Comparison of ENCODE assay signal across 8 mouse cellular contexts in the genomic region with DNA sequence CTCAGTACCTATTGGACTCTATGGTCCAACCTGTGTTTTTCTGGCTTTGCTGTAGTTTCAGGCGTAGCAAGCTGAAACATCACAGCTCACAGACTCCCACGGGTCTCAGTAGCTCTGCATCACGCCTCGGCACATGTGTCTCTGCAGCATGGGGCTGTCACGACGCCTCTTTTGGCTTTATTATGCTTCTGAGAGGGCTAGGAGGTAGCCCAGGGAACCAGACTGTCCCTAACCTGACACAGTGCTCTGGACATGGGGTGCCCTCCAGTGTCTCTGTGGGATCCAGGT. TPM values are rescaled to one million over a fixed set of nuclear protein-coding genes. Genes with fewer than 3 reads are reported as not detected.
DNase-seq lines count a peak whose midpoint lies in the region; ATAC-seq lines count a peak whose summit lies in the region.

No protein-coding gene starts in this region.

- H3K27me3 ChIP-seq in lung, embryonic 16.5 days (ENCODE audit: control insufficient read depth, insufficient read depth, low read depth, low read length), result no peaks in the 10 kb centered on the region
- H3K27me3 ChIP-seq in intestine, embryonic 14.5 days (replicated peaks; ENCODE audit: control insufficient read depth, insufficient read depth, low read length), result no peaks in the 10 kb centered on the region
- H3K27me3 ChIP-seq in midbrain, embryonic 15.5 days (replicated peaks), result 0 out of 2 replicates have a peak, but pooled peaks cover under 1% of the 10 kb centered on the region

- H3K9ac ChIP-seq in lung, embryonic 16.5 days (ENCODE audit: low read length), result peak overlapping the region; percentile 57
- H3K9ac ChIP-seq in intestine, embryonic 14.5 days (ENCODE audit: low read length), result no peak overlapping the region
- peak overlapping the region; percentile 2; the same call in 1 of the 2 replicates for H3K9ac ChIP-seq in midbrain, embryonic 15.5 days

- peak overlapping the region; percentile 99 for H3K4me2 ChIP-seq in lung, embryonic 16.5 days (ENCODE audit: low read depth, low read length)
- peak overlapping the region; percentile 73 for H3K4me2 ChIP-seq in intestine, embryonic 14.5 days (ENCODE audit: low read length)
- peak overlapping the region; percentile 93 for H3K4me2 ChIP-seq in midbrain, embryonic 15.5 days

- peak overlapping the region; percentile 81 for H3K27ac ChIP-seq in lung, embryonic 16.5 days (ENCODE audit: low read length)
- H3K27ac ChIP-seq in intestine, embryonic 14.5 days (ENCODE audit: low read depth), result no peak overlapping the region
- no peak overlapping the region for H3K27ac ChIP-seq in midbrain, embryonic 15.5 days

- H3K9me3 ChIP-seq in lung, embryonic 16.5 days (ENCODE audit: control insufficient read depth, low read length), result no peaks in the 10 kb centered on the region
- H3K9me3 ChIP-seq in intestine, embryonic 14.5 days (ENCODE audit: control insufficient read depth, low read length), result no peaks in the 10 kb centered on the region
- H3K9me3 ChIP-seq in midbrain, embryonic 15.5 days, result no peaks in the 10 kb centered on the region

- peak overlapping the region; percentile 23 for H3K4me3 ChIP-seq in lung, embryonic 16.5 days (ENCODE audit: low read length)
- H3K4me3 ChIP-seq in intestine, embryonic 14.5 days (ENCODE audit: low read depth, low read length), result no peak overlapping the region
- H3K4me3 ChIP-seq in midbrain, embryonic 15.5 days, result peak overlapping the region; percentile 6; the same call in 1 of the 2 replicates

- peaks cover 34% of the 10 kb centered on the region for H3K4me1 ChIP-seq in lung, embryonic 16.5 days (replicated peaks; ENCODE audit: control insufficient read depth, insufficient read depth, low read length)
- H3K4me1 ChIP-seq in intestine, embryonic 14.5 days (replicated peaks; ENCODE audit: control insufficient read depth, insufficient read depth, low read length), result peaks cover 32% of the 10 kb centered on the region
- peaks cover 39% of the 10 kb centered on the region for H3K4me1 ChIP-seq in midbrain, embryonic 15.5 days

- DNase-seq in CD4-positive, CD25-positive, alpha-beta regulatory T cell, adult 2 months (ENCODE audit: low read depth, low spot score), result peak; percentile 33
- DNase-seq in lung, postnatal 14 days, result no peak
- no peak for DNase-seq in intestine, embryonic 14.5 days (ENCODE audit: low spot score)
- DNase-seq in gastrocnemius, adult 18-20 months (ENCODE audit: low spot score), result no peak
- no peak for DNase-seq in gastrocnemius, postnatal 10 days

- 39% methylated on average over 6 of the region's 6 CpGs for WGBS in lung, embryonic 16.5 days
- 47% methylated on average over 6 of the region's 6 CpGs for WGBS in intestine, embryonic 14.5 days
- WGBS in midbrain, embryonic 15.5 days, result 68% methylated on average over 6 of the region's 6 CpGs

- ATAC-seq in CD4-positive, CD25-positive, alpha-beta regulatory T cell, adult 4 months, result no peak
- no peak for ATAC-seq in lung, embryonic 16.5 days (ENCODE audit: low read depth)
- no peak for ATAC-seq in intestine, embryonic 14.5 days (replicated peaks; ENCODE audit: low FRiP score, low TSS enrichment, low read depth)
- ATAC-seq in midbrain, embryonic 15.5 days (replicated peaks), result no peak

- peaks cover 12% of the 10 kb centered on the region for H3K36me3 ChIP-seq in lung, embryonic 16.5 days (ENCODE audit: control insufficient read depth, insufficient read depth, low read length)
- H3K36me3 ChIP-seq in intestine, embryonic 14.5 days (ENCODE audit: control insufficient read depth, insufficient read depth, low read length), result peaks cover 40% of the 10 kb centered on the region
- peaks cover 15% of the 10 kb centered on the region; the same call in 1 of the 2 replicates for H3K36me3 ChIP-seq in midbrain, embryonic 15.5 days (replicated peaks)

RNA-seq across cellular contexts. Expression of gene Dusp7, which starts 2.9 kb away (rescaled TPM):
- polyA plus RNA-seq in CD4-positive, CD25-positive, alpha-beta regulatory T cell, adult 4 months (2017; shearing (Covaris generic)), result 10 to 100 TPM; 16.2 to 21.1 TPM
- polyA plus RNA-seq in lung, embryonic 16.5 days (2015; fragmentation: Nextera tagmentation; extraction: Ambion mirVana), result 12.9 and 13.7 TPM in 2 replicates
- 16.5 and 19.8 TPM in 2 replicates for polyA plus RNA-seq in intestine, embryonic 14.5 days (2014; fragmentation: Nextera tagmentation; extraction: Ambion mirVana)
- polyA plus RNA-seq in midbrain, embryonic 15.5 days (2015; fragmentation: Nextera tagmentation; extraction: Ambion mirVana), result 15.7 and 16.1 TPM in 2 replicates
- total RNA-seq in gastrocnemius, adult 18-20 months (2021), result 10 to 100 TPM; 15.3 to 27.6 TPM
- 10 to 100 TPM; 16.0 to 19.9 TPM for total RNA-seq in gastrocnemius, postnatal 10 days (2021)

RNA-seq across cellular contexts. Expression of gene Rpl29, which starts 57.9 kb away (rescaled TPM):
- 1,000 to 10,000 TPM; 1,164 to 1,338 TPM for polyA plus RNA-seq in CD4-positive, CD25-positive, alpha-beta regulatory T cell, adult 4 months (2017; shearing (Covaris generic))
- 951 and 977 TPM in 2 replicates for polyA plus RNA-seq in lung, embryonic 16.5 days (2015; fragmentation: Nextera tagmentation; extraction: Ambion mirVana)
- polyA plus RNA-seq in intestine, embryonic 14.5 days (2014; fragmentation: Nextera tagmentation; extraction: Ambion mirVana), result 1,252 and 1,315 TPM in 2 replicates
- 553 and 554 TPM in 2 replicates for polyA plus RNA-seq in midbrain, embryonic 15.5 days (2015; fragmentation: Nextera tagmentation; extraction: Ambion mirVana)
- 100 to 1,000 TPM; 280 to 298 TPM for total RNA-seq in gastrocnemius, adult 18-20 months (2021)
- total RNA-seq in gastrocnemius, postnatal 10 days (2021), result 100 to 1,000 TPM; 456 to 462 TPM
